Mouse (Mus musculus): Measurements from ENCODE around the gene 4932438H23Rik. TPM values are rescaled to one million over a fixed set of nuclear protein-coding genes. Genes with fewer than 3 reads are reported as not detected.
A peak's percentile ranks its signal among the peaks of the same experiment; 100 is the strongest.

Gene 4932438H23Rik
- not detected in 2 replicates for polyA plus RNA-seq (2016; fragmentation: Nextera tagmentation; extraction: Ambion mirVana)

DNA sequence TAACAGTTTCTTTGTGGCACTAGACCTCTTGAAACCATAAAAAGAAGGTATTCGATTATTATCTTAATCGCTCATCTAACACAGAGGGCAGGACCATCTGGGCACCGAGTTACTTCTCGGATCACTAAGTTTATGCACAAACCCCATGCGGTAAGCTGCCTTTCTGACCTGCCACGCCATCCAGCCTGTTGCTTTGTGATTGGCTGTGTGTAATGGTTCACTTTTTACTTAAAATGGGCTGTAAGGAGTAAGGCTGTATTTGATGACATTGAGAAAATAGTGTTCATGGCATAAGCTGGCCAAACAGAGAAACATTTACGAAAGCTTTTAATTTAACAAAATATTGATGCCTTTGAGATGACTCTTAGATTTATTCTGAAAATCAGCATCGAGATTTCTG lies at the start of gene 4932438H23Rik:
Gene 4932438H23Rik (minus strand): TSS at position 101 of the 400 bp plus-strand sequence.
- 89% methylated on average over 8 of the region's 8 CpGs for WGBS

DNA sequence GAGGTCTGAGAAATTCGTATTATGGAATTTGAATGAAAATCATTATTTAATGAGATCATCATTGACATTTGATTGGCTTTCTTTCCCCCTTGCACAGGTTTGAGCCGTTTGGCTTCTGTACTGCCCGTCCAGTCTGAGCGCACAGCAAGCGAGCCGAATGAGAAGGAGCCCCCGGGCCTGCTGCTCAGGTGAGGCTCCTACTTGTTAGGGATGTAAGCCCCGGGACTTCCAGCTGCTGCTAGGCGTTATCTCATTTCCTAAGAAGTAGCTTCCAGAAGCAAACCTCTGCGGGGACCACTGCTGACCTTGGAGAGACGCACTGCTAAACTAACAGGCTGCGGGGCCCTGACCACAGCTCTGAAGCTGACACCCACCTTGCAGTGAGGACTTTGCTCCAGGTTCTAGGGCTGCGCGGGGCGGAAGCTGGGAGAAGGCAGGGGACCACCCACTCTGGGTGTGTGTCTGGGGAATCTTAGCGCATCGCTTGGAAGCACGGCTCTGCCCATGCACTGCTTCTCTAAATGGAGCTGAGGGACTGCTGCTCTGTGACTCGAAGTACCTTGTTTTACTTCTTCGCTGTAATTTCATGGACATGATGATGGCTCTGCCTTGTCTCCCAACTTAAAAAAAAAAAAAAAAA lies 46.2 kb upstream of the 4932438H23Rik start:
- no peaks in the 10 kb centered on the region for H3K36me3 ChIP-seq
- peaks cover 17% of the 10 kb centered on the region for H3K4me1 ChIP-seq
- DNase-seq (ENCODE audit: low spot score), result peak; percentile 39
- H3K27ac ChIP-seq, result no peak overlapping the region
- peaks cover 52% of the 10 kb centered on the region for H3K27me3 ChIP-seq (ENCODE audit: low read depth, poor library complexity, severe bottlenecking)
- H3K4me3 ChIP-seq, result no peak overlapping the region
- WGBS, result 35% methylated on average over 20 of the region's 20 CpGs
- no peaks in the 10 kb centered on the region for H3K9me3 ChIP-seq (replicated peaks)

More for the DNA sequence above, at the start of gene 4932438H23Rik:
- Histone ChIP-seq H3K27ac (no peak within 1 kb of the TSS), H3K4me3 (no peak within 1 kb of the TSS), H3K27me3 (ENCODE audit: low read depth, poor library complexity, severe bottlenecking) (no peaks in the 10 kb centered on the region), H3K36me3 (no peaks in the 10 kb centered on the region), H3K4me1 (peaks cover 2% of the 10 kb centered on the region), H3K9me3 (replicated peaks) (no peaks in the 10 kb centered on the region)
- no peak for DNase-seq (ENCODE audit: low spot score)

DNA sequence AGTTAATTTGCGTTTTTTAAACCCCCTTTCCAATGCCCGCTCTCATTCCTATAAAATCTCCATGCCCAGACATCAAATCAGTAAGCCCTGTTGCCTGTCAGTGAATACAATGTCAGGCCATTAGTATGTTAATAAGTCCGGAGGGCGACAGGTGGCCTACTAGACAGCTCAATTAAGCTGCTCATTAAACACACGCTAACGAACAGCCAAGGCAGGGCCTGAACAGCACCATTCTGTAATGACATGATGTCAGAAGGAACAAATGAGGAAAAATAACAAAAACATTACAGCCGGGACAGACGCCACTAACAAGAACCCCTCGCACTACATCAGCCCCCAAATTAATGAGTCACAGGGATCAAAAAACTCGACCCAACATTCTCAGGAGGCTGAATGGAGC lies 45.5 kb upstream of the 4932438H23Rik start:
- Histone ChIP-seq H3K27ac (no peak overlapping the region), H3K9me3 (replicated peaks) (no peaks in the 10 kb centered on the region), H3K36me3 (no peaks in the 10 kb centered on the region), H3K27me3 (ENCODE audit: low read depth, poor library complexity, severe bottlenecking) (peaks cover 54% of the 10 kb centered on the region), H3K4me1 (peaks cover 17% of the 10 kb centered on the region), H3K4me3 (no peak overlapping the region)
- 21% methylated on average over 10 of the region's 10 CpGs for WGBS
- peak; percentile 34 for DNase-seq (ENCODE audit: low spot score)

DNA sequence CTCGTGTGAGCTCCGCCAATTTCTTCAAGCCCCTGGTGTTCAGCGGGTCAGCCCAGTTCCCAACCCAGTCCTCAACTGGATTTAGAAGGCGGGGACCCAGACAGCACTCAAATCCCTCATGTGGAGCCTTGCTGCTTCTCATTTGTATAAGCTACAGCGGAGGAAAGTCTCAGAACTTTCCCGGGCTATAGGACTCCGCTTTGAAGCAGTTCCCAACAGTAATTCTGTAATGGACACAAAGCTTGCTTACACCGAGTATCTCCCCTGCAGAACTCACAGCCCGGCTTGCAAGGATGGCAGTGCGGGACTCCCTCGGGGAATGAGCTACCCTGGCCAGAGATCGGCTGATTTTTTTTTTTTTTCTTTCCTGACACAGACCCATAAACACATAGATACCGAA lies 45.1 kb upstream of the 4932438H23Rik start:
- Histone ChIP-seq H3K4me1 (peaks cover 17% of the 10 kb centered on the region), H3K4me3 (peak overlapping the region; percentile 8; the same call in 1 of the 2 replicates), H3K27ac (no peak overlapping the region), H3K27me3 (ENCODE audit: low read depth, poor library complexity, severe bottlenecking) (peaks cover 57% of the 10 kb centered on the region), H3K36me3 (no peaks in the 10 kb centered on the region), H3K9me3 (replicated peaks) (no peaks in the 10 kb centered on the region)
- peak; percentile 40 for DNase-seq (ENCODE audit: low spot score)
- 18% methylated on average over 13 of the region's 13 CpGs for WGBS

DNA sequence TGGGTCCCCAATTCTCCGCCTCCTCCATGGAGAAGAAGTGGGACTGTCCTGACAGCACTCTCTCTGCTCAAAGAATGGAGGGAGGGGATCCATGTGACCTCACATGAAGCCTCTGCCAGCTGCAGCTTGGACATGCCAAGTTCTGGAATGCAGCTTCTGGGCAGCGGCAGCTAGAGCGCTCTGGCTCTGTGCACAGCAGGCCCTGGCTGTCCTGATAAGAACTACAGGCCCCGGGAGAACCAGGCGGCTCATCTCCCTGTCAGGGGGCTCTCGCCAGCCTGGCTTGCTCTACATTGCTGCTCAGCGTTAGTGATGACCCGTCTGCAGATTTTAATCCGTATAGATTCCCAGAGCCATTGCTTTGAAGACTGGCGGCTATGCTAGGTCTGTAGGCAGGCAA lies 44.6 kb upstream of the 4932438H23Rik start:
- Histone ChIP-seq H3K4me1 (peaks cover 17% of the 10 kb centered on the region), H3K27ac (no peak overlapping the region), H3K4me3 (0 out of 2 replicates have a peak overlapping the region, but pooled peaks have one; percentile 8)

DNA sequence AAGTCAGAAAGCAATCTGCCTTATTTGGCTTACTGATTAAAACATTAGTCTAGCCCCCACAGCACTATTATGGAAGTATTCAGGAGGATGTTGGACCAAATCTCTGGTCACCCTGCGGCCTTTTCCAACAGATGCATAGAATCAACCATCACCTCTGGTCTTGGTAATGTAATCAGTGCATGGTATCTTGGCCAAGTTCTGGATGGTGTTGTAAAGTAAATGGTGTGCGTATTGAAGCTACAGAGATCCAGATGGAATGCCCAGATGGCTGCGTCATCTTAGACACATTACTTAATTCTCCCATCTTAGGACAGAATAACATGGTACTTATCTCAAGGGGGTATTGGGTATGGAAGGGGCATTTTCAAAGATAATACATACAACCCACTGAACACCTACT lies 43.8 kb upstream of the 4932438H23Rik start:
- H3K4me1 ChIP-seq, result peaks cover 17% of the 10 kb centered on the region
- H3K27me3 ChIP-seq (ENCODE audit: low read depth, poor library complexity, severe bottlenecking), result peaks cover 57% of the 10 kb centered on the region
- no peaks in the 10 kb centered on the region for H3K9me3 ChIP-seq (replicated peaks)
- H3K27ac ChIP-seq, result no peak overlapping the region
- WGBS, result 95% methylated on average over 3 of the region's 3 CpGs
- no peak overlapping the region for H3K4me3 ChIP-seq
- DNase-seq (ENCODE audit: low spot score), result no peak
- no peaks in the 10 kb centered on the region for H3K36me3 ChIP-seq

More for the DNA sequence above, 44.6 kb upstream of the 4932438H23Rik start:
- WGBS, result 27% methylated on average over 10 of the region's 10 CpGs
- H3K36me3 ChIP-seq, result no peaks in the 10 kb centered on the region
- peaks cover 57% of the 10 kb centered on the region for H3K27me3 ChIP-seq (ENCODE audit: low read depth, poor library complexity, severe bottlenecking)
- DNase-seq (ENCODE audit: low spot score), result no peak
- no peaks in the 10 kb centered on the region for H3K9me3 ChIP-seq (replicated peaks)

DNA sequence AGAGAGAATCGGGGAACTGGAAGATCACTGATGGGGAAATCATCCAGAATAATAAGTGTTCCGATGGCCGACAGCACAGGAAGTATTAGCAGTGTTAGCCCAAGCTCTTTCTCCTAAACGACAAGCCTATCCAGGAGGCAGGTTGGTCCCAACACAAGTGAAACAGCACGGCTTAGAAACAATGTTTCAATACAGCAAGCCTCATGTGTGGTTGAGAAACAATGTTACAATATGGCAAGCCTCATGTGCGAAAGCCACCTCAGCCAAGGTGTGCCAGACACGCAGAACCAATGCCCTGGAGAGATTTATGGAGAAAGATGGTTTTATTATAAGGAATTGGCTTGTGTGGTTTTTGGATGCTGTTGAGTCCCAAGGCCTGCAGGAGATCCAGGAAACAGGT lies 43.2 kb upstream of the 4932438H23Rik start:
- Histone ChIP-seq H3K9me3 (replicated peaks) (no peaks in the 10 kb centered on the region), H3K4me3 (no peak overlapping the region), H3K4me1 (peaks cover 17% of the 10 kb centered on the region), H3K36me3 (no peaks in the 10 kb centered on the region), H3K27ac (no peak overlapping the region), H3K27me3 (ENCODE audit: low read depth, poor library complexity, severe bottlenecking) (peaks cover 57% of the 10 kb centered on the region)
- WGBS, result 92% methylated on average over 7 of the region's 7 CpGs
- DNase-seq (ENCODE audit: low spot score), result no peak

DNA sequence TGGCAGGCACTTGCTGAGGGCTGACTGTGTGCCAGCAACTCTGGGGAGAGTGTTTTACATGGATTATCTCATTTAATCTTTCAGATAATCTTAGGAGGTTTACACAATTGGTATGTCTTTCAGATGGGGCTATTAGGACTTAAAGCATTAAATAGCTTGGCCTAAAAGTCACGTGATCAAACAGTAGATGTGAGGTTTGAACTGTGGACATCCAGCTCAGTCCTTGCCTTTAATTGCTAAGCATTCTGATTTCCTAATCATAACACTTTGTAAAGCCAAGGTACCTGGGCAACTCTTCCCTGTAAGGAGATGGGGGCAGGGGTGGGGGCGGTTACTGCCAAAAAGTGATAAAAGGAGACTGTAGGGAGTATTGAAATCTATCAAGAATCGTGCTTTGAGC lies 41.7 kb upstream of the 4932438H23Rik start:
- WGBS, result 94% methylated on average over 3 of the region's 3 CpGs

DNA sequence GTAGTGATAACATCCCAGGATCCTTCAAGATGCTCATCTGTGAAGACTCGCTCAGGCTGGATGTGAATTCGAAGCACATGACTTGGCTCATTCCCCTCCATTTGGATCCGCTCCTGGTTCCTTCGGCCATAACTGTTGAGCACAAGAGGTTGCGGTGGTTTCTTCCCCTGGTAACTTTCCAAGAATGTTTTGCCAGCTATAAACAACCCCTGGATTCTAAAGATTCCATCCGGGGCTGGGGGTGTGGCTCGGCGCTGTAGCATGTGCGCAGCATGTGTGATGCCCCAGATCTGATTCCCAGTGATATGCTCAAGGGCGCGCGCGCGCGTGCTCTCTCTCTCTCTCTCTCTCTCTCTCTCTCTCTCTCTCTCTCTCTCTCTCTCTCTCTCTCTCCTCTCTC lies 35.0 kb upstream of the 4932438H23Rik start:
- H3K4me3 ChIP-seq, result no peak overlapping the region
- 90% methylated on average over 15 of the region's 15 CpGs for WGBS
- no peak overlapping the region for H3K27ac ChIP-seq
- no peaks in the 10 kb centered on the region for H3K36me3 ChIP-seq
- no peak for DNase-seq (ENCODE audit: low spot score)
- no peaks in the 10 kb centered on the region for H3K4me1 ChIP-seq
- H3K27me3 ChIP-seq (ENCODE audit: low read depth, poor library complexity, severe bottlenecking), result peaks cover 6% of the 10 kb centered on the region; the same call in 1 of the 2 replicates
- no peaks in the 10 kb centered on the region for H3K9me3 ChIP-seq (replicated peaks)

More for the DNA sequence above, 41.7 kb upstream of the 4932438H23Rik start:
- H3K36me3 ChIP-seq, result no peaks in the 10 kb centered on the region
- H3K9me3 ChIP-seq (replicated peaks), result no peaks in the 10 kb centered on the region
- DNase-seq (ENCODE audit: low spot score), result no peak
- H3K4me1 ChIP-seq, result peaks cover 17% of the 10 kb centered on the region
- H3K27me3 ChIP-seq (ENCODE audit: low read depth, poor library complexity, severe bottlenecking), result peaks cover 42% of the 10 kb centered on the region
- no peak overlapping the region for H3K27ac ChIP-seq
- H3K4me3 ChIP-seq, result no peak overlapping the region

DNA sequence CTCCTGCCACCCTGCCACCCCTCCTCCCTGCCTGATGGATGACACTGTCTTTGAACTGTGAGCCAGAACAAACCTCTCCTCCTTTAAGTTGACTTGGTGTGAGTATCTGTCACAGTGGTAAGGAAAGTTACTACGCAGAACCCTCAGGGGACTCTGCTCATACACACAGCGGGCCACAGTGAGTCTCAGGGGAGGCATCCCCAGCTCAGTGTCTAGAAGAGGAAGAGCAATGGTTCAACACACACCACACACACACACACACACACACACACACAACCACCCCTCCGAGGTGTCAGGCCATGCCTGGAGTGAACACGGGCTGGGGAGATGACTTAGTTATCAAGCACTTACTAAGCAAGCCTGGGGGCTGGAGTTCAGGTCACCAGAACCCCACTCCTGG lies 33.5 kb upstream of the 4932438H23Rik start:
- no peak for DNase-seq (ENCODE audit: low spot score)
- peaks cover 6% of the 10 kb centered on the region; the same call in 1 of the 2 replicates for H3K27me3 ChIP-seq (ENCODE audit: low read depth, poor library complexity, severe bottlenecking)
- H3K9me3 ChIP-seq (replicated peaks), result no peaks in the 10 kb centered on the region
- WGBS, result 92% methylated on average over 4 of the region's 4 CpGs
- no peak overlapping the region for H3K4me3 ChIP-seq
- H3K27ac ChIP-seq, result no peak overlapping the region
- H3K4me1 ChIP-seq, result no peaks in the 10 kb centered on the region
- no peaks in the 10 kb centered on the region for H3K36me3 ChIP-seq

DNA sequence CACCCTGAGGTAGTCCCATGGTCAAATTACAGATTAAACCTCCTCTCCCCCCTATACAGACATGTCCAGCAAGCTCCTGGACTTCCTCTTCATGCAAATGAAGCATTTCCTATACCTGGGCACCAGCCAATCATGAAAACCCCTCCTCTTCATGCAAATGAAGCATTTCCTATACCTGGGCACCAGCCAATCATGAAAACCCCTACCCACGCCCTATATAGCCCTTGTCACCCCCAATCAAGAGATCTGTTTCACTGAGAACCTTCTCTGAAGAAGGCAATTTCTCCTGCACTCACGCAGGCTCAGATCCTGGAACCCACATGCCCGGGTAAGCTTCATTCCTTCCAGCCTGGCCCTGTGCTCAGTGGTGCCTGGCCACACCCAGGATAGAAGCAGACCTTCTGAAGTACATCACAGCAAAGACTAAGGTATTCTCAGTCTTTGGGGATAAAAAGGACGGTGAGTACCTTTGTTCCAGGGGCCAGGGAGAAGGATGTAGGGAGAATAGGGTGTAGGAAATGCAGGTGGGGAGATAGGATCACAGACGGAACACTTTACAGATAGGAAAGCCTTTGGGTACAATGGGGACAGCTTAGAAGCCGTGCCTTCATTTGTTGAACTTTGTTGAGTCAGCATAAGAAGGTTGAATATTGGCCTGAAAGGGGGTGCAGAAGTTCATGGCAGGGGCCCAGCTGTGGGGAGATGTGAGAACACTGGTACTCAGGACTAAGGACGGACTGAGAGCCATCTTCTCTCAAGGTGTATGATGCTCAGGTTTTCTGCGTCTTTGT lies 32.0 kb upstream of the 4932438H23Rik start:
- WGBS, result 79% methylated on average over 8 of the region's 8 CpGs
- H3K36me3 ChIP-seq, result no peaks in the 10 kb centered on the region
- H3K4me3 ChIP-seq, result no peak overlapping the region
- peaks cover 6% of the 10 kb centered on the region; the same call in 1 of the 2 replicates for H3K27me3 ChIP-seq (ENCODE audit: low read depth, poor library complexity, severe bottlenecking)
- no peak for DNase-seq (ENCODE audit: low spot score)
- no peaks in the 10 kb centered on the region for H3K9me3 ChIP-seq (replicated peaks)
- no peak overlapping the region for H3K27ac ChIP-seq
- H3K4me1 ChIP-seq, result no peaks in the 10 kb centered on the region

DNA sequence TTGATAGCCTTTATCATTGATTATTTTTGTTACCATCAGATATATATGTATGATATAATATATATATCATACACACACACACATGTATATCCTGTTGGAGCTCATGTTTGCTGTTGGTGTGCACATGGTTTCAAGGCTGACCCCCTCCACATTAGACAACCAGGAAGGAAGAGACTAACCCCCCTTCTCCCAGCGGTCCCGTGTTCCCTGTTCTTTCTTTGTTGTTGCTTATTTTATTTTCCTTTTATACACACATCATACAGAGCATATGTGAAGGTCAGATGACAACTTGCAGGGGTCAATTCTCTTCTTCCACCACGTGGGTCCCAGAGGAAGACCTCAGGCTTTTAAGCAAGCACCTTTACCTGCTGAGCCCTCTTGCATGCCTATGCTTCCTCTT lies 29.3 kb upstream of the 4932438H23Rik start:
- Histone ChIP-seq H3K9me3 (replicated peaks) (no peaks in the 10 kb centered on the region), H3K27ac (no peak overlapping the region), H3K4me3 (no peak overlapping the region), H3K36me3 (no peaks in the 10 kb centered on the region), H3K4me1 (no peaks in the 10 kb centered on the region), H3K27me3 (ENCODE audit: low read depth, poor library complexity, severe bottlenecking) (peaks cover 6% of the 10 kb centered on the region; the same call in 1 of the 2 replicates)
- DNase-seq (ENCODE audit: low spot score), result no peak
- WGBS, result 79% methylated on average over 3 of the region's 3 CpGs

DNA sequence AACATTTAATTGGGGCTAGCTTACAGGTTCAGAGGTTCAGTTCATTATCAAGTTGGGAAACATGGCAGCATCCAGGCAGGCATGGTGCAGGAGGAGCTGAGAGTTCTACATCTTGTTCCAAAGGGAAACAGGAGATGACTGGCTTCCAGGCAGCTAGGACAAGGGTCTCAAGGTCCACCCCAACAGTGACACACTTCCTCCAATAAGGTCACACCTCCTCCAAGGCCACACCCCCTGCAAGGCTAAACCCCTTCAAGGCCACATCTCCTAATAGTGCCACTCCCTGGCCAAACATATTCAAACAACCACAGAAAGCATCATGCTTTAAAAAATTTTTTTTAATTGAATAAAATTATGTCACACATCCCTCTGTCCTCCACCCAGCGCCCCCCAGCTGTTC lies 28.9 kb upstream of the 4932438H23Rik start:
- H3K9me3 ChIP-seq (replicated peaks), result no peaks in the 10 kb centered on the region
- H3K27me3 ChIP-seq (ENCODE audit: low read depth, poor library complexity, severe bottlenecking), result peaks cover 6% of the 10 kb centered on the region; the same call in 1 of the 2 replicates
- no peaks in the 10 kb centered on the region for H3K36me3 ChIP-seq
- H3K27ac ChIP-seq, result no peak overlapping the region
- H3K4me1 ChIP-seq, result no peaks in the 10 kb centered on the region
- no peak overlapping the region for H3K4me3 ChIP-seq
- DNase-seq (ENCODE audit: low spot score), result no peak
- 93% methylated on average over 1 of the region's 1 CpGs for WGBS
